Mouse (Mus musculus): ENCODE results near the gene Gpatch2. TPM values are rescaled to one million over a fixed set of nuclear protein-coding genes. Genes with fewer than 3 reads are reported as not detected.

Gpatch2 gene
- polyA plus RNA-seq, 1 experiment from 2014 or later, result 23.5 TPM

DNA sequence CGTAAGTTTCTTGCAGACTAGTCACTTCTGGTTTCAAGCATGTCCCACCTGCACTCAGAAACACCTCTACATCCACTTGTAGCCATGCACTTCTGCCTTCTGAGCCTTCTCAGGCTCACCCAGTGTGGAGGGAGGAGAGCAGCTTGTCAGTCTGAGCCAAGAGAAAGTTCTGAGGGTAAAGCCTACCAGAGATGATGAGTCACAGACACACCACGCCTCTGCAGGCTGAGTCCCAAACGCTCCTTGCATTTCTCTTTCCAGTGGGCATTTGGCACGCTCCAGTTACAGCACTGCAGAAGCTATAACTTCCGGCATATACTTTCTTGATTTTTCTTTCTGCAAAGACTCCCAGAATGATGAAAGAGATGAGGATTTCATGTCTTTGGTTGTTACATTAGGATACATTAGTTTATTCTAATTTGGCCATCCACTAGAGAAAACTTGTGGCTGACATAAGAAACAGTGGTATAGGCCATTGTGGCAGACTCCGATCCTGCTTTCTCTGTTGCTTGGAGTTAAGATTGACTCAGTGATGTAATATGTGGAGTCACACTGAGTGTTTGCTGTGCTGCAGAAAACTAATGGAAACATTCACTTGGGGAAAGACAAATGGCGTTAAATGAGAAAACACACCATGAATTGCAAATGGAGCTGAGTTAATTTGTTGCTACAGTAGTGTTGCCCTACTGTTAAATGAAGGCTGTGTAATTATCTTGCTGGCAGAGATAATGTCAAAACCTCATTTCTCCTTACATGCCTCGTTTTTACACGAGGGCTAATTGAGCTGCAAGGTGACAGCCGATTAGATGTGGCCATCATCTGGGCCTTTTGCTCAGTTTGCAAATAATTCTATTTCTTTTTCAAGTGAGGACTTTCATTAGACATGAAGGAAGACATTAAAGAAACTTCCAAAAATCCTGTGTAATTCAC is 55.3 kb downstream of the Gpatch2 start:
- Histone ChIP-seq H3K27ac (ENCODE audit: low read length) (no peak overlapping the region), H3K9me3 (ENCODE audit: control insufficient read depth, low read depth, low read length) (no peaks in the 10 kb centered on the region), H3K27me3 (ENCODE audit: control insufficient read depth, insufficient read depth, low read length) (no peaks in the 10 kb centered on the region), H3K4me1 (ENCODE audit: control insufficient read depth, insufficient read depth, low read length) (no peaks in the 10 kb centered on the region), H3K4me3 (ENCODE audit: low read depth, low read length) (no peak overlapping the region), H3K9ac (replicated peaks; ENCODE audit: low read depth, low read length) (no peak overlapping the region), H3K36me3 (ENCODE audit: control insufficient read depth, insufficient read depth, low read length) (no peaks in the 10 kb centered on the region), H3K4me2 (replicated peaks; ENCODE audit: low read depth, low read length) (no peak overlapping the region)
- ATAC-seq (ENCODE audit: insufficient number of reproducible peaks, insufficient read depth, low FRiP score, low read depth), result no peak
- 79% methylated on average over 10 of the region's 10 CpGs for whole genome bisulfite sequencing

DNA sequence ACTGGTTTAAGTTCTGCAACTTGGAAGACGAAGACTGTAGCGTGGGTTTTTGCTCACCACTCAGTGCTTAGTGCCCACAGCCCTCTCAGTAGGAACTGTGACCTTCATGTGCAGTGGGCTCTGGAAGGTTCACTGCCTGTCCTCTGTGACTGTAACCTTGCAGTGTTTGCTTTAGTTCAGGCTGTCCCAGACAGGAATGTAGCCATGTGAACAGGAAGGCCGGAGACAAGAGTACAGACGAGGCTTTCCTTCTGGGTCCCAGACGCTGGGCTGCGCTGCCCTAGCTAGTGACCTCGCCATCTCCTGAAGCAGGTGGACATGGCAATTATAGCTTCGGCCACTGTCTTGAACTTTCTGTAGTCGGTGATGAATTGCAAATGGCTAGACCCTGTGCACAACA is 62.0 kb downstream of the Gpatch2 start:
- no peak for ATAC-seq (ENCODE audit: insufficient number of reproducible peaks, insufficient read depth, low FRiP score, low read depth)
- no peak overlapping the region for H3K9ac ChIP-seq (replicated peaks; ENCODE audit: low read depth, low read length)
- H3K9me3 ChIP-seq (ENCODE audit: control insufficient read depth, low read depth, low read length), result no peaks in the 10 kb centered on the region
- WGBS, result 64% methylated on average over 9 of the region's 9 CpGs
- no peak overlapping the region for H3K4me3 ChIP-seq (ENCODE audit: low read depth, low read length)
- H3K36me3 ChIP-seq (ENCODE audit: control insufficient read depth, insufficient read depth, low read length), result no peaks in the 10 kb centered on the region
- H3K27ac ChIP-seq (ENCODE audit: low read length), result no peak overlapping the region
- no peak overlapping the region for H3K4me2 ChIP-seq (replicated peaks; ENCODE audit: low read depth, low read length)
- H3K4me1 ChIP-seq (ENCODE audit: control insufficient read depth, insufficient read depth, low read length), result 0 out of 2 replicates have a peak, but pooled peaks cover 2% of the 10 kb centered on the region
- H3K27me3 ChIP-seq (ENCODE audit: control insufficient read depth, insufficient read depth, low read length), result no peaks in the 10 kb centered on the region

DNA sequence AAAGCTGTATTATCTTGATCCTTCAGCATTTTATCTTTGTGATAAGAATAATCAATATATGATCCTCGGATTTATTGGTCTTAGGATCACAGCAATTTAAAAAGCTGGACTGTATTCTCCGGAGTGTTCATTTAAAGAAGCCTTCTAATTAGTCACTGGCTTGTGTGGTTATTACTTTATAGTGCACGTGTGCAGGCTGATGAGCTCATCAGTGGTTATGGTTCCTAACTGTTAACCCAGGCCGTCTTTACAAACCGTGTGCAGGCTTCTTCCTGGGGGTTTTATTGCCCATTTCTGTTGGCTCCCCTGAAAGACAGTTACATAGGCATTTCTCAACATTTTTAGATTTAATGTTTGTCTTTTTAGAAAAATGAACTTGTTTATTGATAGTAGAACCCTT is 63.2 kb downstream of the Gpatch2 start:
- Histone ChIP-seq H3K4me1 (ENCODE audit: control insufficient read depth, insufficient read depth, low read length) (0 out of 2 replicates have a peak, but pooled peaks cover 2% of the 10 kb centered on the region), H3K27me3 (ENCODE audit: control insufficient read depth, insufficient read depth, low read length) (no peaks in the 10 kb centered on the region), H3K9ac (replicated peaks; ENCODE audit: low read depth, low read length) (no peak overlapping the region), H3K36me3 (ENCODE audit: control insufficient read depth, insufficient read depth, low read length) (no peaks in the 10 kb centered on the region), H3K4me3 (ENCODE audit: low read depth, low read length) (no peak overlapping the region), H3K9me3 (ENCODE audit: control insufficient read depth, low read depth, low read length) (no peaks in the 10 kb centered on the region), H3K27ac (ENCODE audit: low read length) (no peak overlapping the region), H3K4me2 (replicated peaks; ENCODE audit: low read depth, low read length) (no peak overlapping the region)
- no peak for ATAC-seq (ENCODE audit: insufficient number of reproducible peaks, insufficient read depth, low FRiP score, low read depth)
- 68% methylated on average over 5 of the region's 5 CpGs for WGBS

DNA sequence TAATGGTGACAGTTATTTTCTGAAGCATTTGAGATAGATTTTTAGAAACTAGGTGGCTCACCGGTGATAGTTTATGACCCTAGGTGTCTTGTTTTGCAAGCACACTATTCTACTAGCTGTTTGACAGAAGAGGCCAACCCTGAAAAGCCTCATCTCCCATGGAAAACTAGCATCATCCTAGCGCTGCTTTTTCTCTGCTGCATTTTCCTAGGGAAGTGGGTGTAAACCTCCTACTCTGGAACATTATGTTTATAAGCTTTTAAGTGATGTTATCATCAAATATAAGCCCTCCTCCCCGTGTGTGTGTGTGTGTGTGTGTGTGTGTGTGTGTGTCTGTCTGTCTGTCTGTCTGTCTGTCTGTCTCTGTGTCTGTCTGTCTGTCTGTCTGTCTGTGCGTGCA is 64.5 kb downstream of the Gpatch2 start:
- Histone ChIP-seq H3K4me2 (replicated peaks; ENCODE audit: low read depth, low read length) (no peak overlapping the region), H3K27me3 (ENCODE audit: control insufficient read depth, insufficient read depth, low read length) (no peaks in the 10 kb centered on the region), H3K4me3 (ENCODE audit: low read depth, low read length) (no peak overlapping the region), H3K27ac (ENCODE audit: low read length) (no peak overlapping the region), H3K4me1 (ENCODE audit: control insufficient read depth, insufficient read depth, low read length) (0 out of 2 replicates have a peak, but pooled peaks cover 2% of the 10 kb centered on the region), H3K9me3 (ENCODE audit: control insufficient read depth, low read depth, low read length) (no peaks in the 10 kb centered on the region), H3K9ac (replicated peaks; ENCODE audit: low read depth, low read length) (no peak overlapping the region), H3K36me3 (ENCODE audit: control insufficient read depth, insufficient read depth, low read length) (no peaks in the 10 kb centered on the region)
- WGBS, result 76% methylated on average over 4 of the region's 4 CpGs
- no peak for ATAC-seq (ENCODE audit: insufficient number of reproducible peaks, insufficient read depth, low FRiP score, low read depth)

DNA sequence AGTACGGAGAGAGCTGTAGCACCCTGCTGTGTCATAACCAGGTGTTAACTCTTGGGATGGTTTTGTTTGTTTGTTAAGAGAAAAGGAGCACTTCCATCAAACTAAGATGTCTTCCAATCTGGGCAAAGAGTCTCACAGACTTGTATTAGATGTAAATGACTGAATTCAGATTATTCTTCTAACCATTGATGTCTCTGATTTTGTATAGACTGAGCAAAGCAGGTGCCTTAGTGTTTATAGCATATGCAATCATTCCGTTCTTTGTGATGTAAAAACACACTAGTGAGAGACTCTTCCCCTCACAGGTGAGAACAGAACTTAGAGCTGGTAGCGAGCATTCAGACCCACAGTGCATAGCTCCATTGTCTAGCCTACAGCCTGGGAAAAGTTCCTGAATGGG is 67.0 kb downstream of the Gpatch2 start:
- H3K9ac ChIP-seq (replicated peaks; ENCODE audit: low read depth, low read length), result no peak overlapping the region
- no peaks in the 10 kb centered on the region for H3K9me3 ChIP-seq (ENCODE audit: control insufficient read depth, low read depth, low read length)
- no peak overlapping the region for H3K27ac ChIP-seq (ENCODE audit: low read length)
- H3K4me3 ChIP-seq (ENCODE audit: low read depth, low read length), result no peak overlapping the region
- H3K36me3 ChIP-seq (ENCODE audit: control insufficient read depth, insufficient read depth, low read length), result no peaks in the 10 kb centered on the region
- 83% methylated on average over 3 of the region's 3 CpGs for WGBS
- 0 out of 2 replicates have a peak, but pooled peaks cover 2% of the 10 kb centered on the region for H3K4me1 ChIP-seq (ENCODE audit: control insufficient read depth, insufficient read depth, low read length)
- H3K4me2 ChIP-seq (replicated peaks; ENCODE audit: low read depth, low read length), result no peak overlapping the region
- ATAC-seq (ENCODE audit: insufficient number of reproducible peaks, insufficient read depth, low FRiP score, low read depth), result no peak
- H3K27me3 ChIP-seq (ENCODE audit: control insufficient read depth, insufficient read depth, low read length), result no peaks in the 10 kb centered on the region

DNA sequence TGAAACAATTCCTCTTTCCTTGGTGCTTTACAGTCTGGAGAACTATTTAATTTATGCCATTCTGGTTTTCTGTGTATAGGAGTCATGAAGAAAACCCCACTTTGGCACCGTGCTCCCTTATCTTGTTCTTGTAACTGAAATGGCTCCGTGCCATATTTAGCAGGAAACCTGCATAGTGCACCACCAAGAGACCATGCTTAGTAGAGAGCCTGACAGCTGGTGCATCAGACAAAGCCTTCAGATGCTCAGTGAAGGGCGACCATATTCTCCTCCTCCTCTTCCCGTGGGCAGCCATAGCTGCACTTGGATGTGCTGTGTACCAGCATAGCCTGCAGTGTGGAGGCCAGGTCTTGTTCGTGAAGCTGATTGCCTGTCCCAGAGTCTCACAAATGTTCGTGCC is 67.5 kb downstream of the Gpatch2 start:
- H3K4me2 ChIP-seq (replicated peaks; ENCODE audit: low read depth, low read length), result no peak overlapping the region
- H3K4me1 ChIP-seq (ENCODE audit: control insufficient read depth, insufficient read depth, low read length), result no peaks in the 10 kb centered on the region
- H3K9me3 ChIP-seq (ENCODE audit: control insufficient read depth, low read depth, low read length), result no peaks in the 10 kb centered on the region
- no peak overlapping the region for H3K9ac ChIP-seq (replicated peaks; ENCODE audit: low read depth, low read length)
- no peak overlapping the region for H3K27ac ChIP-seq (ENCODE audit: low read length)
- H3K36me3 ChIP-seq (ENCODE audit: control insufficient read depth, insufficient read depth, low read length), result no peaks in the 10 kb centered on the region
- H3K4me3 ChIP-seq (ENCODE audit: low read depth, low read length), result no peak overlapping the region
- WGBS, result 81% methylated on average over 6 of the region's 6 CpGs
- no peaks in the 10 kb centered on the region for H3K27me3 ChIP-seq (ENCODE audit: control insufficient read depth, insufficient read depth, low read length)
- no peak for ATAC-seq (ENCODE audit: insufficient number of reproducible peaks, insufficient read depth, low FRiP score, low read depth)

DNA sequence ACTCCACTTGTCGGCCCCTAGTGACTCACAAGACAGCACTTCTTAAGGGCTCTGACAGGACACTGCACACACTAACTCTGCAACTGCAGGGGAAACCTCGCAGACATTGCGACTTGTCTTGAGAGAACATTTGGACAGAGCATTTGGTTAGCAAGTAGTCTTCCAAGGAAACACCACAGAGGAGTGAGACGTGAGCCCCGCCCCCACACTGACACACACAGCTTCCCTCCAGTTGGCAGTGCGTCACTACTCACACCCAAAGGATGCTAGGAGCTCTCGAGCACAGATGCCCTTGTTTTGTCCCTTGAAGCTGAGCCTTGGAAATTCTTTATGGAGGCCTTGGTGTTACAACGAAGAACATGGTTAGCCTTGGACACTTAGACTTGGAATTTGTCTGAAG is 70.4 kb downstream of the Gpatch2 start:
- no peak overlapping the region for H3K9ac ChIP-seq (replicated peaks; ENCODE audit: low read depth, low read length)
- ATAC-seq (ENCODE audit: insufficient number of reproducible peaks, insufficient read depth, low FRiP score, low read depth), result no peak

DNA sequence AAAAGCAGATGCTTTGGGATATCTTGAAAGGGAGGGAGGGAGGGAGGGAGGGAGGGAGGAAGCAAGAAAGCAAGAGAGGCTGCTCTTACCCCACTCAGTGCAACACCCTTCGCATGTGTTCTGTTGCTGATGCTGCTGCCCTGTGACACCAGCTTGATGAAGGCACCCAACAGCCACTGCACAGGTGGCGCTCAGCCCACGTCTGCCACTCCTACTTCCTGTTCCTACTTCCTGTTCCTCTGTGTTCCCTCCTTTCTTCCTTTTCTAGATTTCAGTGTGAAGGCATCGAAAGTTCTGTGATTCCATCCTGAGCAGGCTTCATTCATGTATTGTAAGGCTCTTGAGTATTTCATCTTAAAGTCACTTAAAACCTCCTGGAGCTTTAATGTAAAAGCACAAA is 71.1 kb downstream of the Gpatch2 start:
- ATAC-seq (ENCODE audit: insufficient number of reproducible peaks, insufficient read depth, low FRiP score, low read depth), result no peak
- H3K9me3 ChIP-seq (ENCODE audit: control insufficient read depth, low read depth, low read length), result no peaks in the 10 kb centered on the region
- 94% methylated on average over 4 of the region's 4 CpGs for WGBS
- H3K36me3 ChIP-seq (ENCODE audit: control insufficient read depth, insufficient read depth, low read length), result no peaks in the 10 kb centered on the region
- no peak overlapping the region for H3K4me2 ChIP-seq (replicated peaks; ENCODE audit: low read depth, low read length)
- no peak overlapping the region for H3K27ac ChIP-seq (ENCODE audit: low read length)
- H3K27me3 ChIP-seq (ENCODE audit: control insufficient read depth, insufficient read depth, low read length), result no peaks in the 10 kb centered on the region
- H3K9ac ChIP-seq (replicated peaks; ENCODE audit: low read depth, low read length), result no peak overlapping the region
- no peaks in the 10 kb centered on the region for H3K4me1 ChIP-seq (ENCODE audit: control insufficient read depth, insufficient read depth, low read length)
- no peak overlapping the region for H3K4me3 ChIP-seq (ENCODE audit: low read depth, low read length)

More for the DNA sequence above, 70.4 kb downstream of the Gpatch2 start:
- H3K4me2 ChIP-seq (replicated peaks; ENCODE audit: low read depth, low read length), result no peak overlapping the region
- H3K36me3 ChIP-seq (ENCODE audit: control insufficient read depth, insufficient read depth, low read length), result no peaks in the 10 kb centered on the region
- no peak overlapping the region for H3K4me3 ChIP-seq (ENCODE audit: low read depth, low read length)
- no peaks in the 10 kb centered on the region for H3K9me3 ChIP-seq (ENCODE audit: control insufficient read depth, low read depth, low read length)
- no peaks in the 10 kb centered on the region for H3K27me3 ChIP-seq (ENCODE audit: control insufficient read depth, insufficient read depth, low read length)
- no peaks in the 10 kb centered on the region for H3K4me1 ChIP-seq (ENCODE audit: control insufficient read depth, insufficient read depth, low read length)
- no peak overlapping the region for H3K27ac ChIP-seq (ENCODE audit: low read length)
- WGBS, result 71% methylated on average over 8 of the region's 8 CpGs
